Mouse (Mus musculus) stomach, embryonic 14.5 days (tissue): ENCODE results near the gene Mrpl43. TPM values are rescaled to one million over a fixed set of nuclear protein-coding genes. Genes with fewer than 3 reads are reported as not detected.

ENCODE experiments used
- ATAC-seq: fragments of 200-750 bp; cut with Nextera tagmentation; 2 replicates; pipeline ENCODE4 v1.8.0; 2017; ENCODE audit warnings: low read depth, moderate TSS enrichment; ENCODE audit not compliant: insufficient number of reproducible peaks, insufficient read depth, low FRiP score
- H3K27ac ChIP-seq: fragments of 300-500 bp; sonication (generic); 2 replicates; pipeline ENCODE4 v1.5.1; 2014; ENCODE audit warnings: mild to moderate bottlenecking, low read length, moderate library complexity, mixed read lengths
- H3K27me3 ChIP-seq: fragments of 300-500 bp; sonication (generic); 2 replicates; pipeline ENCODE4 v1.6.1; 2014; ENCODE audit warnings: low read length, control low read depth, mixed read lengths; ENCODE audit not compliant: control insufficient read depth, insufficient read depth
- H3K36me3 ChIP-seq: fragments of 300-500 bp; sonication (generic); 2 replicates; pipeline ENCODE4 v1.6.1; 2014; ENCODE audit warnings: mild to moderate bottlenecking, control low read depth, low read length, moderate library complexity, mixed read lengths; ENCODE audit not compliant: control insufficient read depth, insufficient read depth
- H3K4me1 ChIP-seq: fragments of 300-500 bp; sonication (generic); 2 replicates; pipeline ENCODE4 v1.6.1; 2014; ENCODE audit warnings: low read length, control low read depth, mixed read lengths; ENCODE audit not compliant: control insufficient read depth, insufficient read depth
- H3K4me2 ChIP-seq: fragments of 300-500 bp; sonication (generic); replicated peaks from 2 replicates; pipeline ENCODE4 v1.6.1; 2014; ENCODE audit warnings: low read depth, low read length, control low read depth
- H3K4me3 ChIP-seq: fragments of 300-500 bp; sonication (generic); 2 replicates; pipeline ENCODE4 v1.5.1; 2014; ENCODE audit warnings: low read depth, low read length, control low read depth
- H3K9ac ChIP-seq: fragments of 300-500 bp; sonication (generic); replicated peaks from 2 replicates; pipeline ENCODE4 v1.6.1; 2014; ENCODE audit warnings: low read depth, mild to moderate bottlenecking, control low read depth, low read length, moderate library complexity, mixed read lengths
- H3K9me3 ChIP-seq: fragments of 300-500 bp; sonication (generic); 2 replicates; pipeline ENCODE4 v1.6.1; 2016; ENCODE audit warnings: low read depth, low read length, control low read depth; ENCODE audit not compliant: control insufficient read depth
- WGBS: fragments of 180-500 bp; shearing (Covaris S2); extraction: QIAGEN DNeasy Blood & Tissue Kit; methylation state at CpG from one replicate; pipeline ENCODE4 v1.1.7; 2014; 5-methylcytosine and 5-hydroxymethylcytosine counted together
- polyA plus RNA-seq: library from polyadenylated mRNA; unstranded; fragments of >200 nt; fragmentation: Nextera tagmentation; extraction: Ambion mirVana; gene quantifications from 2 replicates; pipeline ENCODE4 v1.2.1, GENCODE M21; 2014

Mrpl43 gene
- polyA plus RNA-seq, 1 experiment from 2014 or later: 60.4 TPM

DNA sequence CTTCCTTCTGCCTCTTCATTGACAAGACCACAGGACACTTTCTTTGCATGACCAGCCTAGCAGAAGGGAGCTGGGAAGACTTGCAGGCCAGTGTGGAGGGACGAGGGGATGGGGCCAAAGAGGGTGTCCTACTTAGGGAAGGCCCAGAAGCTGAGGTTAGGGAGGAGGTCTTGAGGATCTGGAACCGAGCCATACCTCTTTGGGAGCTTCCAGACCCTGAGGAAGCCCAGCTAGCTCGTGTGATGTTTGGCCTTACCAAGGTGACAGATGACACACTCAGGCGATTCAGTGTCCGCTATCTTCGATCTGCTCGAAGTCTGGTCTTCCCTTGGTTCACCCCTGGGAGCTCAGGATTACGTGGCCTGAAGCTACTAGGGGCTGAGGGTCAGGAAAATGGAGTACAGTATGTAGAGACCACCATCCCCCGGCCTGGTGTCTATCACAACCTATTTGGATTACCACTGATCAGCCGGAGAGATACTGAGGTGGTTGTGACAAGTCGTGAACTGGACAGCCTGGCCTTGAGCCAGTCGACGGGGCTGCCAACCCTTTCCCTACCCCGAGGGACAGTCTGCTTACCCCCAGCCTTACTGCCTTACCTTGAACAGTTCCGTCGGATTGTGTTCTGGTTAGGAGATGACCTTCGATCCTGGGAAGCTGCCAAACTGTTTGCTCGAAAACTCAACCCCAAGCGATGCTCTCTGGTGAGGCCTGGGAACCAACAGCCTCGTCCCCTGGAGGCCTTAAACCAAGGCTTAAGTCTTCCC, 1.4 kb upstream of the Mrpl43 start:
- H3K36me3 ChIP-seq: peaks cover 40% of the 10 kb centered on the region
- H3K4me1 ChIP-seq: peaks cover 18% of the 10 kb centered on the region; the same call in 1 of the 2 replicates
- H3K9me3 ChIP-seq: no peaks in the 10 kb centered on the region
- H3K27me3 ChIP-seq: no peaks in the 10 kb centered on the region
- ATAC-seq: no peak
- 84% methylated on average over 20 of the region's 20 CpGs for WGBS
- H3K4me2 ChIP-seq: peak overlapping the region; percentile 75
- H3K27ac ChIP-seq: no peak overlapping the region
- peak overlapping the region; percentile 64; the same call in 1 of the 2 replicates for H3K4me3 ChIP-seq
- H3K9ac ChIP-seq: peak overlapping the region; percentile 51; the same call in 1 of the 2 replicates

DNA sequence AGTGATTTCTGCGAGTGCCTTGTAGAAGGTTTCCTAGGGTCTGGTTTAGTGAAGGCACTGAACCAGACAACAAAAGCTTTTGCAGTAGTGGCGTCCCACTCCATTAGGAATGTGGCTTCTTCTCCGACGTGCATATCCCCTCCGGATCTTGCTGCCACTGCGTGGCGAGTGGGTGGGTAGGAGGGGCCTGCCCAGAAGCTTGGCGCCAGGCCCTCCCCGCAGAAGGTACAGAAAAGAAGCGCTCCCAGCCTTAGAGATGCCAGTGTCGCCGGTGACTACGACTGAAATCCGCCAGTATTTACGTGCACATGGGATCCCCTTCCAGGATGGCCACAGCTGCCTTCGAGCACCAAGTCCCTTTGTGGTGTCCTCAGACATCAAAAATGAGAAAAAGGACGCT, 779 bp upstream of the Mrpl43 start:
- Histone ChIP-seq H3K36me3 (peaks cover 40% of the 10 kb centered on the region), H3K9me3 (no peaks in the 10 kb centered on the region), H3K27me3 (no peaks in the 10 kb centered on the region), H3K27ac (peak overlapping the region; percentile 80; the same call in 1 of the 2 replicates), H3K9ac (peak overlapping the region; percentile 51), H3K4me2 (peak overlapping the region; percentile 75), H3K4me3 (peak overlapping the region; percentile 64), H3K4me1 (peaks cover 18% of the 10 kb centered on the region; the same call in 1 of the 2 replicates)
- no peak for ATAC-seq
- WGBS: 35% methylated on average over 17 of the region's 17 CpGs

DNA sequence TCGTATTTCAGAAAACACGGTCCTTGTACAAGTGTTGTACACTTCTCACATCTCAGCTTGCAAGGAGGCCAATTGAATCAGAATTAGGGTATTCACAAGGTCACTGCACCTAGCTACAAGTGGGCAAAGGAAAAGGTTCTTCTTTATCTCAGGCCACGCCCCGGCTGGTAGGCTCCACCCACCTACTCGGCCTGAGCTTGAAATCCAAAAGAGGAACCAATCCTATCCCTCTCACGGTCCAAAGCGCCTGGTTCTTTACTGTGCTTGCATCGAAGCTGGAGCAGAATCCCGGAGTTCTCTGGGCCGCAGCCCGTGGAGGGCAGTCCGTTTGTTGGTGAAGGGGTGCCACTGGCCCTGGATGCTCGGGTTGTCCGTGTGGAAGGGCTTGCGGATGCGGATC, 798 bp downstream of the Mrpl43 start, which contains the start of gene Twnk:
TSS of gene Twnk (plus strand) at position 220 of the 400 bp plus-strand sequence.
- peak within 1 kb of the TSS; percentile 51 for H3K9ac ChIP-seq
- H3K27ac ChIP-seq: peak within 1 kb of the TSS; percentile 80
- peak within 1 kb of the TSS; percentile 64 for H3K4me3 ChIP-seq
- no peak for ATAC-seq
- peaks cover 18% of the 10 kb centered on the region; the same call in 1 of the 2 replicates for H3K4me1 ChIP-seq
- H3K9me3 ChIP-seq: no peaks in the 10 kb centered on the region
- H3K36me3 ChIP-seq: peaks cover 26% of the 10 kb centered on the region
- peak within 1 kb of the TSS; percentile 75 for H3K4me2 ChIP-seq
- no peaks in the 10 kb centered on the region for H3K27me3 ChIP-seq
- 11% methylated on average over 16 of the region's 16 CpGs for WGBS

DNA sequence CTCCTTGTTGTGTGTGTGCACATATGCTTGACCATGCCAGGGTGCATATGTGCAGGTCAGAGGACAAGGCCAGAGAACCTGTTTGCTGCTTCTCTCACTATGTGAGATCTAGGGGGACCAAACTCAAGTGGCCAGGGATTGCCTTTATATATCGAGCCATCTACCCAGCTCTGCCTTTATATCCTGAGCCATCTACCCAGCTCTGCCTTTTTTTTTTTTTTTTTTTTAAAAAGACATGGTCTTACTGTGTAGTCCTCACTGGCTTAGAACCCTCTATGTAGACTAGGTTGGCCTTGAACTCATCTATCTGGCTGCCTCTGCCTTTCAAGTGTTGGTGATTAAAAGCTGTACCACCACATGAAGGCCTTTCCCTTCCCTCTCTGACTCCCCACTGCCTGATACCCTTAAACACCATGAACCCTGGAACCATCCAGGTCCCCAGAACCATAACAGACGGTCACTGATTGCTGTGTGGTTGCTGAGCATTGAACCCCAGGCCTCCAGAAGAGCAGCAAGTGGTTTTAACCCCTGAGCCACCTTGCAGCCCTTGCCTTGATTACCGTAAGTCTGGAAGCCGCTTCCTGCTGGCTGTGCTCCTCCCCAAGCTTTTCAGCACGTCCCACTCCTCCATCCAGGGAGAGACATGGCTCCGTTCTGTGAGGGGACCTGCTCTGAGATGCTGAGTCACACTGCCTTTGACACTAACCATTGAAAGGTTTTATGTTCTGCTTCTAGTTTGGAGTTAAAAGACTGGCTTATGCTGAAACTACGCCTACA, 2.3 kb downstream of the Mrpl43 start:
- ATAC-seq: no peak
- no peak overlapping the region for H3K4me3 ChIP-seq
- H3K27ac ChIP-seq: no peak overlapping the region
- no peak overlapping the region for H3K9ac ChIP-seq
- H3K27me3 ChIP-seq: no peaks in the 10 kb centered on the region
- peaks cover 18% of the 10 kb centered on the region for H3K36me3 ChIP-seq
- H3K4me2 ChIP-seq: no peak overlapping the region
- WGBS: 92% methylated on average over 7 of the region's 7 CpGs
- peaks cover 18% of the 10 kb centered on the region; the same call in 1 of the 2 replicates for H3K4me1 ChIP-seq
- no peaks in the 10 kb centered on the region for H3K9me3 ChIP-seq

DNA sequence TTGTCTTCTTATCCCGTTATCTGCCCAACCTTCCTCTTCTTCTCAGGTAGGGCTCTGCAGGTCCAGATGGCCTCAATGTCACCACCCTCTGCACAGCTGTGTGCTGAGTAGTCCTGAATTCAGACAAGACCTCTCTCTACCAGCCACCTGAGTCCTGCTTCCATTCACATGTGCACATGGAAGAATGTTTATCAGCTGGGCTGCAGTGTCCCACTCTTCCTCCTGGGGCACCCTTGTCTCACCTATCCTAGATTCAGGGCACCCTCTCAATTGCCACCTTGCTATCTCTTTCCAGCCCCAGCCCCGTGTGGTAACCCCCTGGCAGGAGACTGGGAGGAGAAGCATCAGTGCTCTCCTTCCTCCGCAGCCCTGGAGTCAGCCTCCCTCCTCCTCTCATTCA, 3.9 kb downstream of the Mrpl43 start:
- 63% methylated on average over 3 of the region's 3 CpGs for WGBS

DNA sequence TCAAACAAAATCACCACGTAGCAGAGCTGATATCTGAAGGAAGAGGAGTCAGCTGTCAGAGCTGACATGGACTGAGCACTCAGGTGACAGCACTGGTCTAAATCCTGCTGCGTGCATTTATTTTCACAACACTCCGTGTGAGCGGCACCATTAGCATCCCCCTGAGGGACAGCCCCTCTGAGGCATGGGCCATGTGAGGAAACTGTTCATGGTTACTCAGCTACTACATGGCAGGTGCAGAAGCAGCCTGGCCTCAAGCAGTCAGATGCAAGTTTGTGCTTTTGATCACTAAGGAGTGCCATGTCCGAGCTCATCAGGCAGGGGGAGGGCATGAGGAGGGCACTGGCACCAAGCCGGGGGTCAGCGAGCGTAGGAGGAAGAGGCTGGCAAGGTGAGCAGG, 6.6 kb downstream of the Mrpl43 start:
- Histone ChIP-seq H3K27me3 (no peaks in the 10 kb centered on the region), H3K4me3 (no peak overlapping the region), H3K36me3 (peaks cover 13% of the 10 kb centered on the region), H3K4me1 (no peaks in the 10 kb centered on the region), H3K4me2 (no peak overlapping the region), H3K9me3 (no peaks in the 10 kb centered on the region), H3K27ac (no peak overlapping the region), H3K9ac (no peak overlapping the region)
- no peak for ATAC-seq
- WGBS: 85% methylated on average over 8 of the region's 8 CpGs

More for the DNA sequence above, 3.9 kb downstream of the Mrpl43 start:
- ATAC-seq: no peak
- Histone ChIP-seq H3K4me3 (no peak overlapping the region), H3K4me1 (peaks cover 13% of the 10 kb centered on the region; the same call in 1 of the 2 replicates), H3K4me2 (no peak overlapping the region), H3K36me3 (peaks cover 13% of the 10 kb centered on the region), H3K27ac (no peak overlapping the region), H3K27me3 (no peaks in the 10 kb centered on the region), H3K9me3 (no peaks in the 10 kb centered on the region), H3K9ac (no peak overlapping the region)

DNA sequence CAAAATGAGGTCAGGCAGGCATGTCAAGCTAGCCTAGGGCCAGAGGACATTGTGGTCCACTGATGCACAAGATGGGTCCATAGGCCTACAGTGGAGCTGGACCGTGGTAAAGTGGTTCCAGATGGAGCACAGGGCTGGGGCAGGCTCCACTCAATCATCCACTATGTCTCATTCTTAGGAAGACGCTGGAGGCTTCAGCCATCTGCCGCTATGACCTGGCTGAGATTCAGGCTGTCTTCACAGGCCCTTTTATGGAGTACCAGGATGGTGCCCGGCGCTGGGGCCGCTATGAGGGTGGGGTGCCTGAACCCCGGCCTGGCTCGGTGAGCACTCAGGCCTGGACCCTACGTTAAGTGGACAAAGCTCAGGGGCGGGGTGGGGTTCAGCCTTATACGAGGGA, 8.5 kb downstream of the Mrpl43 start:
- H3K4me1 ChIP-seq: no peaks in the 10 kb centered on the region
- H3K36me3 ChIP-seq: peaks cover 2% of the 10 kb centered on the region; the same call in 1 of the 2 replicates
- no peak for ATAC-seq
- no peak overlapping the region for H3K4me3 ChIP-seq
- H3K9me3 ChIP-seq: no peaks in the 10 kb centered on the region
- no peaks in the 10 kb centered on the region for H3K27me3 ChIP-seq
- no peak overlapping the region for H3K4me2 ChIP-seq
- H3K9ac ChIP-seq: no peak overlapping the region
- WGBS: 80% methylated on average over 11 of the region's 11 CpGs
- no peak overlapping the region for H3K27ac ChIP-seq

DNA sequence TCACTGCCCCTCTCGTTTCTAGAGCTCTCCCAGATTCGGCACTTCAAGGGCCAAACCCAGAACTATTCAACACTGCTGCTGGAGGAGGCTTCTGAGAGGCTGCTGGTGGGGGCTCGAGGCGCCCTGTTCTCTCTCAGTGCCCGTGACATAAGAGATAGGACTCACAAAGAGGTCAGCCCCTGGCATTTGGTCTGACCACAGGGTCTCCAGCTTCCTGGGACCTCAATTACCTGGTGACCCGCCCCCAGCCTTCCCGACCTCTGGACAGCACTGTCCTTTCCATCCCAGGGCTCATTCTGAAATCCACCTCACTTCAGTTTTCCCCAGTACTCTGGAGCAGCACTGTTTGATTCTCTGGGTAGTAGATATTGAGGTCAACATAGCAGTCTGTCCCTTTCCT, 13.5 kb downstream of the Mrpl43 start:
- H3K9ac ChIP-seq: no peak overlapping the region
- WGBS: 58% methylated on average over 7 of the region's 7 CpGs
- no peaks in the 10 kb centered on the region for H3K36me3 ChIP-seq
- no peak overlapping the region for H3K4me3 ChIP-seq
- H3K4me2 ChIP-seq: no peak overlapping the region
- H3K4me1 ChIP-seq: peaks cover 20% of the 10 kb centered on the region; the same call in 1 of the 2 replicates
- H3K27ac ChIP-seq: no peak overlapping the region
- no peaks in the 10 kb centered on the region for H3K27me3 ChIP-seq
- no peak for ATAC-seq
- H3K9me3 ChIP-seq: no peaks in the 10 kb centered on the region
